Mouse (Mus musculus) liver, embryonic 12.5 days (tissue): Measurements from ENCODE around the gene Acot7. TPM values are rescaled to one million over a fixed set of nuclear protein-coding genes. Genes with fewer than 3 reads are reported as not detected.

ENCODE experiments used
- ATAC-seq: fragments of 200-750 bp; cut with Nextera tagmentation; 2 replicates; pipeline ENCODE4 v1.8.0; 2017; ENCODE audit warnings: moderate number of reproducible peaks, mild to moderate bottlenecking, moderate library complexity
- H3K27ac ChIP-seq: fragments of 300-500 bp; sonication (generic); 2 replicates; pipeline ENCODE4 v1.5.1; 2016; ENCODE audit warnings: mild to moderate bottlenecking
- H3K27me3 ChIP-seq: fragments of 300-500 bp; sonication (generic); replicated peaks from 2 replicates; pipeline ENCODE4 v1.6.1; 2016; ENCODE audit warnings: mild to moderate bottlenecking, moderate library complexity
- H3K36me3 ChIP-seq: fragments of 300-500 bp; sonication (generic); 2 replicates; pipeline ENCODE4 v1.6.1; 2016; ENCODE audit warnings: mild to moderate bottlenecking, moderate library complexity
- H3K4me1 ChIP-seq: fragments of 300-500 bp; sonication (generic); 2 replicates; pipeline ENCODE4 v1.6.1; 2016
- H3K4me2 ChIP-seq: fragments of 300-500 bp; sonication (generic); 2 replicates; pipeline ENCODE4 v1.6.1; 2016; ENCODE audit warnings: mild to moderate bottlenecking, moderate library complexity
- H3K4me3 ChIP-seq: fragments of 300-500 bp; sonication (generic); 2 replicates; pipeline ENCODE4 v1.5.1; 2016; ENCODE audit warnings: mild to moderate bottlenecking, moderate library complexity
- H3K9ac ChIP-seq: fragments of 300-500 bp; sonication (generic); 2 replicates; pipeline ENCODE4 v1.6.1; 2016; ENCODE audit warnings: mild to moderate bottlenecking, moderate library complexity
- H3K9me3 ChIP-seq: fragments of 300-500 bp; sonication (generic); replicated peaks from 2 replicates; pipeline ENCODE4 v1.6.1; 2016; ENCODE audit warnings: mild to moderate bottlenecking, moderate library complexity
- WGBS: fragments of 180-500 bp; shearing (Covaris S2); methylation state at CpG from one replicate; pipeline ENCODE4 v1.1.7; 2016; ENCODE audit not compliant: insufficient replicate concordance; 5-methylcytosine and 5-hydroxymethylcytosine counted together
- polyA plus RNA-seq: library from polyadenylated mRNA; unstranded; fragments of >200 nt; fragmentation: Nextera tagmentation; extraction: Ambion mirVana; gene quantifications from 2 replicates; pipeline ENCODE4 v1.2.1, GENCODE M21; 2016

Acot7 gene
- polyA plus RNA-seq, 1 experiment from 2014 or later: 36.2 TPM

- Histone ChIP-seq H3K27ac (no peak overlapping the region), H3K27me3 (peaks cover 66% of the 10 kb centered on the region)
These were observed 95.3 kb downstream of the Acot7 start for GRCm38 (mm10) chr4:152273191-152273590.

GRCm38 (mm10) chr4:152273621-152274236 is 95.8 kb downstream of the Acot7 start, which contains the start of gene Gpr153:
Gpr153 (plus strand) TSS chr4:152274232.
- peaks cover 66% of the 10 kb centered on the region for H3K27me3 ChIP-seq
- peak within 1 kb of the TSS; percentile 54 for H3K9ac ChIP-seq
- ATAC-seq: no peak; the same call in 1 of the 2 replicates
- no peaks in the 10 kb centered on the region for H3K9me3 ChIP-seq
- peak within 1 kb of the TSS; percentile 72 for H3K4me2 ChIP-seq
- no peak within 1 kb of the TSS for H3K27ac ChIP-seq
- WGBS: 2% methylated on average over 48 of the region's 48 CpGs
- peak within 1 kb of the TSS; percentile 53 for H3K4me3 ChIP-seq
- H3K4me1 ChIP-seq: peaks cover 35% of the 10 kb centered on the region
- no peaks in the 10 kb centered on the region for H3K36me3 ChIP-seq

More at GRCm38 (mm10) chr4:152273191-152273590, 95.3 kb downstream of the Acot7 start:
- Histone ChIP-seq H3K9me3 (no peaks in the 10 kb centered on the region), H3K4me2 (no peak overlapping the region), H3K36me3 (peaks cover 2% of the 10 kb centered on the region; the same call in 1 of the 2 replicates), H3K9ac (no peak overlapping the region), H3K4me3 (no peak overlapping the region), H3K4me1 (peaks cover 35% of the 10 kb centered on the region)
- 52% methylated on average over 3 of the region's 3 CpGs for WGBS
- no peak; the same call in 1 of the 2 replicates for ATAC-seq

- ATAC-seq: no peak
- Histone ChIP-seq H3K9ac (peak overlapping the region; percentile 54; the same call in 1 of the 2 replicates), H3K36me3 (no peaks in the 10 kb centered on the region), H3K27ac (no peak overlapping the region), H3K4me2 (peak overlapping the region; percentile 72), H3K27me3 (peaks cover 76% of the 10 kb centered on the region), H3K4me3 (peak overlapping the region; percentile 53), H3K4me1 (peaks cover 35% of the 10 kb centered on the region), H3K9me3 (no peaks in the 10 kb centered on the region)
- WGBS: 2% methylated on average over 20 of the region's 20 CpGs
These were observed 96.8 kb downstream of the Acot7 start for GRCm38 (mm10) chr4:152274681-152275131.

GRCm38 (mm10) chr4:152276389-152277347 is 98.7 kb downstream of the Acot7 start:
- no peak for ATAC-seq
- Histone ChIP-seq H3K27me3 (peaks cover 88% of the 10 kb centered on the region), H3K36me3 (no peaks in the 10 kb centered on the region), H3K9me3 (no peaks in the 10 kb centered on the region), H3K27ac (no peak overlapping the region), H3K9ac (no peak overlapping the region), H3K4me2 (no peak overlapping the region), H3K4me3 (no peak overlapping the region), H3K4me1 (peaks cover 35% of the 10 kb centered on the region)
- WGBS: 37% methylated on average over 10 of the region's 10 CpGs

GRCm38 (mm10) chr4:152277916-152278315 is 100.0 kb downstream of the Acot7 start:
- Histone ChIP-seq H3K9me3 (no peaks in the 10 kb centered on the region), H3K4me2 (no peak overlapping the region), H3K9ac (no peak overlapping the region), H3K4me1 (peaks cover 27% of the 10 kb centered on the region), H3K4me3 (no peak overlapping the region), H3K36me3 (no peaks in the 10 kb centered on the region), H3K27me3 (peaks cover 88% of the 10 kb centered on the region), H3K27ac (no peak overlapping the region)
- WGBS: 56% methylated on average over 2 of the region's 2 CpGs
- no peak for ATAC-seq

GRCm38 (mm10) chr4:152278986-152279385 is 101.1 kb downstream of the Acot7 start:
- H3K27me3 ChIP-seq: peaks cover 88% of the 10 kb centered on the region
- no peaks in the 10 kb centered on the region for H3K9me3 ChIP-seq
- peaks cover 24% of the 10 kb centered on the region for H3K4me1 ChIP-seq
- H3K9ac ChIP-seq: no peak overlapping the region
- no peak overlapping the region for H3K4me2 ChIP-seq
- WGBS: 77% methylated on average over 23 of the region's 23 CpGs
- H3K27ac ChIP-seq: no peak overlapping the region
- no peak overlapping the region for H3K4me3 ChIP-seq
- no peaks in the 10 kb centered on the region for H3K36me3 ChIP-seq
- ATAC-seq: no peak

DNA sequence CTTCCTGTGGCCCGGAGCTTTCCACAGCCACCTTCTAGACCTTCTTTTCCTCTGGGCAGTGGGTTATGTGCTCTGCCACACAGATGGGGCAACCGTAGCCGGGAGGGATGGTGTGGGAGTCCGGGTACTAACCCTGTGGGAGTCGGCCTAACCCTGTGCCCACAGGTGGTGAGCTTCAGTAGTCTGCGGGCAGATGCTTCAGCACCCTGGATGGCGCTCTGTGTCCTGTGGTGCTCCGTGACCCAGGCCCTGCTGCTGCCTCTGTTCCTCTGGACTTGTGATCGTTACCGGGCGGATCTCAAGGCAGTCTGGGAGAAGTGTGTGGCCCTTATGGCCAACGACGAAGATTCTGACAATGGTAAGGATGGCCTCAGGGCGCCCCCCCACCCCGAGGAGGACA is 103.7 kb downstream of the Acot7 start:
- ATAC-seq: no peak
- peaks cover 19% of the 10 kb centered on the region for H3K4me1 ChIP-seq
- H3K36me3 ChIP-seq: no peaks in the 10 kb centered on the region
- no peaks in the 10 kb centered on the region for H3K9me3 ChIP-seq
- H3K9ac ChIP-seq: no peak overlapping the region
- no peak overlapping the region for H3K27ac ChIP-seq
- no peak overlapping the region for H3K4me3 ChIP-seq
- peaks cover 88% of the 10 kb centered on the region for H3K27me3 ChIP-seq
- no peak overlapping the region for H3K4me2 ChIP-seq
- WGBS: 39% methylated on average over 15 of the region's 15 CpGs

GRCm38 (mm10) chr4:152282721-152283120 is 104.8 kb downstream of the Acot7 start:
- Histone ChIP-seq H3K4me1 (peaks cover 24% of the 10 kb centered on the region), H3K4me3 (peak overlapping the region; percentile 14), H3K9ac (no peak overlapping the region), H3K4me2 (peak overlapping the region; percentile 54), H3K36me3 (no peaks in the 10 kb centered on the region), H3K9me3 (no peaks in the 10 kb centered on the region), H3K27ac (no peak overlapping the region), H3K27me3 (peaks cover 90% of the 10 kb centered on the region)
- ATAC-seq: no peak
- 16% methylated on average over 34 of the region's 34 CpGs for WGBS

DNA sequence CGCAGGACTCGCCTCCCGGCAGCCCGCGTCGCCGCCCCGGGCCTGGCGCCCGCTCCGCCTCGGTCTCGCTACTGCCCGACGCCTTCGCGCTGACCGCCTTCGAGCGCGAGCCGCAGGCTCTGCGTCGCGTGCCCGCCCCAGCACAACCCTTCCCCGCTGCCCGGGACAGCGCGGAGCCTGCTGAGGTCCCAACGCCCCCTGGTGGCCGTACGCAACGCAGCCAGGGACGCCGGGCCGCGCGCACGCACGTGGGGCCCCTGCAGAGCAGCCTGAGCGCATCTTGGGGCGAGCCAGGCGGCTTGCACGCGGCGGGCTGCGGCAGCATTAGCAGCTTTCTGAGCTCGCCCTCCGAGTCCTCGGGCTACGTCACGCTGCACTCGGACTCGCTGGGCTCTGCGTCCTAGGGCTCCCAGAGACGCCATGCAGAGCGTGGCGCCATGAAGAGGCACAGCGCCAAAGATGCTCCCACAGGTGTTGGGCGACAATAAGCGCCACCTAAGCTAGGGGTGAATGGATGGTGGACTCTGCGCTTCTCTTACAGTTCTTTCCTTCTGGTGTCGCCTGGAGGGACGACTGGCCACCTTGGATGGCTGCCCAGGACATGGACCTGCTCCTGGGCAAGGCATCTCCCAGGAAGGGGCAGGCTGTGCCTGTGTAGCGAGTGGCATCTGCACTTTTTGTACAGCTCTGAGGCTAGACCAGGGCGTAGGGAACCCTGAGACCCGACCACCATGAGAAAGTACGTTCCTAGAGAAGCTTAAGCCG is 105.4 kb downstream of the Acot7 start:
- H3K9me3 ChIP-seq: no peaks in the 10 kb centered on the region
- 3% methylated on average over 69 of the region's 70 CpGs for WGBS
- no peak overlapping the region for H3K27ac ChIP-seq
- H3K9ac ChIP-seq: no peak overlapping the region
- H3K4me3 ChIP-seq: peak overlapping the region; percentile 14
- H3K4me2 ChIP-seq: peak overlapping the region; percentile 54
- H3K4me1 ChIP-seq: peaks cover 24% of the 10 kb centered on the region
- peaks cover 96% of the 10 kb centered on the region for H3K27me3 ChIP-seq
- H3K36me3 ChIP-seq: no peaks in the 10 kb centered on the region
- peak; percentile 68 for ATAC-seq

DNA sequence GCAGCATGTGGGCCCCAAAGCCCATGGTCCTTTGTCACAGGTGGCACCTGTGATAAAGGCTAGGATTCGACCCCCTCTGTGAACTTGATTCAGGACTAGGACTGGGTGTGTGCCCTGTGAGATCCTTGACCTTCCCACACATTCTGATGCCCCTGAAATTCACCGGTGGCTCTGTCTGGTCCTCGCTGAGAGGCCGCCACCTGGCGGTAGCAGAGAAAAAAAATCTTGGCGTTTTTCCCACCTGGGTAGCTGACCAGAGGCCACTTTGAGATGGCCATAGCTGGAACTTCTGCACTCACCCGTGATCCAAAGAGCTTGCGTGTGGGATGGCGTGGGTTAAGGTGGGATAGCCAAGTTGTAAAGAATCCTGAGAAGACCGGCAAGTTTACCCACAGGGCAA is 107.6 kb downstream of the Acot7 start:
- H3K9me3 ChIP-seq: 0 out of 2 replicates have a peak, but pooled peaks cover 3% of the 10 kb centered on the region
- no peak overlapping the region for H3K27ac ChIP-seq
- no peak overlapping the region for H3K9ac ChIP-seq
- H3K4me1 ChIP-seq: peaks cover 28% of the 10 kb centered on the region
- H3K4me3 ChIP-seq: no peak overlapping the region
- H3K4me2 ChIP-seq: no peak overlapping the region
- H3K36me3 ChIP-seq: no peaks in the 10 kb centered on the region
- H3K27me3 ChIP-seq: peaks cover 96% of the 10 kb centered on the region
- ATAC-seq: no peak
- 2% methylated on average over 10 of the region's 10 CpGs for WGBS

- peak; percentile 13; the same call in 1 of the 2 replicates for ATAC-seq
- no peak overlapping the region for H3K9ac ChIP-seq
- 9% methylated on average over 32 of the region's 32 CpGs for WGBS
- H3K4me2 ChIP-seq: peak overlapping the region; percentile 54
- H3K27ac ChIP-seq: no peak overlapping the region
- H3K4me1 ChIP-seq: peaks cover 31% of the 10 kb centered on the region
- H3K27me3 ChIP-seq: peaks cover 96% of the 10 kb centered on the region
- H3K36me3 ChIP-seq: no peaks in the 10 kb centered on the region
- H3K9me3 ChIP-seq: 0 out of 2 replicates have a peak, but pooled peaks cover 3% of the 10 kb centered on the region
- peak overlapping the region; percentile 23 for H3K4me3 ChIP-seq
These were observed 108.2 kb downstream of the Acot7 start for GRCm38 (mm10) chr4:152286183-152286582.
